Mouse (Mus musculus) kidney, adult 2 months (tissue): Measurements from ENCODE around the gene Max.

ENCODE experiments used
- CTCF ChIP-seq: fragments of 200-500 bp; conservative IDR thresholded peaks from 2 replicates; pipeline ENCODE4 v1.5.1; 2011; ENCODE audit warnings: low read depth, mild to moderate bottlenecking, control low read depth, low read length, moderate library complexity, mixed read lengths; ENCODE audit not compliant: insufficient read depth, insufficient read length
- POLR2A ChIP-seq: fragments of 200-500 bp; IDR thresholded peaks from one replicate; pipeline ENCODE4 v1.6.1; 2011; ENCODE audit warnings: low read depth, low read length, control low read depth

DNA sequence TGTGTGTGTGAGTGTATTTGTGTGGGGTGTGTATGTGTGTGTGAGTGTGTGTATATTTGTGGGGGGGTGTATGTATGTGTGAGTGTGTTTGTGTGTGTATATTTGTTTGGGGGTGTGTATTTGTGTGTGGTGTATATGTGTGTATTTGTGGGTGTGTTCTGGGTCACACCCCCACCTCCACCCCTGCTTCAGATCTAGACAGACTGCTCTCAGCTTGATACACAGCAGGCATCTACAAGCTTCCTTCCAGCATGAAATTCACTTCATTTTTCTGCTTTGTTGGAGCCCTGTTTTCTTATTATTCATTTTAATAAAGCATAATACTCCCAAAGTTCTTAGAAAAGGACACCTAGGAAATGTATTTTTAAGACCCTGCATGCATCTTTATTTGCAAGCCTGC is 63.9 kb downstream of the Max start:
- TF ChIP-seq CTCF (no peak), POLR2A (no peak)
